Mouse (Mus musculus): Measurements from ENCODE around the gene Phc2. TPM values are rescaled to one million over a fixed set of nuclear protein-coding genes. Genes with fewer than 3 reads are reported as not detected.

Gene Phc2
- polyA plus RNA-seq, 1 experiment from 2014 or later: 107 TPM

DNA sequence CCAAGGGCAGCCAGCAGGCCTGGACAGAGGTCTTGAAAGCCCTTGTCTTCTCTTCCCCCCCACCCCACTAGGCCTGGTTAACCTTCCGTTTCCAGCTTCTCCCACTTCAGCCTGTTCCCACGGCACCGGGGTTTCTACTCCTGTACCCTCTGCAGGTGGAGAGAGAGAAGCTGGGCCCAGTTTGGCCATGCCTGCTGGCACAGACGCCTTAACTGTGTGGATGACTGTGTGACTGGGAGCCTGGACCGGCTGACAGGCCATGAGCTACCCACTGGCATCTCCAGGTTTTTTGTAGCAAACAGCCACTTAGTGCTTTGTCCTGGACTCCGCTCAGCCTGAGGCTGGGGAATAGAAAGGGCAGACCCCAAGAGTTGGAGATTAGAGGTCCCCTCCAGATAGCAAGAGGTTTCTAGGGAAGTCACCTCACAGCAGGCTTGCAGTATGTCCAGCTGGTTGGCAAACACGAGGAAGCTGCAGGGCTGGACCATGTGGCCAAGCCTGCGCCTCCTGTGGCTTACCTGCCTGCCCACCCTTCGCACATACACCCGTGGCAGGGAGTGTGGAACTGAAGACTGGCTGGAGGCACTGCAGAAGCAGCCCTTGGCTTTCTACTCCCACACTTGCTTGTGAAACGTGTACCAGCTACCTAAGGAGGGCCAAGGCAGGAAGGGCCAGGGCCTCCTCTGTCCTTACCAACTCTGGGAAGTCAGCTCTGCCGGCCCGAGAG is 97.7 kb downstream of the Phc2 start:
- DNase-seq (no peak), ATAC-seq (ENCODE audit: insufficient read depth) (no peak)
- Histone ChIP-seq H3K9me3 (ENCODE audit: low read depth, low read length) (no peaks in the 10 kb centered on the region), H3K27me3 (ENCODE audit: insufficient read depth, low read length) (no peaks in the 10 kb centered on the region), H3K27ac (ENCODE audit: low read depth) (no peak overlapping the region), H3K36me3 (ENCODE audit: insufficient read depth) (peaks cover 82% of the 10 kb centered on the region), H3K4me1 (ENCODE audit: insufficient read depth) (no peaks in the 10 kb centered on the region), H3K4me2 (no peak overlapping the region), H3K9ac (no peak overlapping the region), H3K4me3 (ENCODE audit: low read depth, low read length) (no peak overlapping the region)
- no peak for TF ChIP-seq CTCF (IDR thresholded peaks at IDR 0.05; ENCODE audit: low read depth)
- 83% methylated on average over 13 of the region's 13 CpGs for WGBS

DNA sequence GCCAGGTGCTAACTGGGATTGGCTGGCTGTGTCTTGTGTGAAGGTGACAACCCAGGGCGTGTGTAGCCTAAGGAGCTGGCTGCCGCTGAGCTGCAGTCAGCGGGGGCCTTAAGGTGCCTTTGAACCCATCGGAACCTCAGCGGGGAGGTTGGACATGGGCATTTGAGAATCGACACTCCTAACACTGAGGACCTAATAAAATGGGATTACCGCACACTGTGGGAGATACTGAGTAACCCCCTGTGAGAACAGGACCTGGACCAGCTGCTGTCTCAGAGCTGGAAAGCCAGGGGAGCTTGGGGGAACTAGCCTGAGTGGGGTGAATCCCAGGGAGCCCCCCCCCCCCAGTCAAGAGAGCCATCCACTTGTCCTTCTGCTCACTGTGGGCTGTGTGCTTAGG is 99.1 kb downstream of the Phc2 start:
- no peak for TF ChIP-seq CTCF (IDR thresholded peaks at IDR 0.05; ENCODE audit: low read depth)
- H3K4me2 ChIP-seq: no peak overlapping the region
- ATAC-seq (ENCODE audit: insufficient read depth) (no peak), DNase-seq (no peak)
- H3K9me3 ChIP-seq (ENCODE audit: low read depth, low read length): no peaks in the 10 kb centered on the region
- H3K4me1 ChIP-seq (ENCODE audit: insufficient read depth): no peaks in the 10 kb centered on the region
- no peak overlapping the region for H3K9ac ChIP-seq
- 89% methylated on average over 7 of the region's 7 CpGs for WGBS
- H3K27ac ChIP-seq (ENCODE audit: low read depth): no peak overlapping the region
- no peak overlapping the region for H3K4me3 ChIP-seq (ENCODE audit: low read depth, low read length)
- peaks cover 68% of the 10 kb centered on the region for H3K36me3 ChIP-seq (ENCODE audit: insufficient read depth)
- H3K27me3 ChIP-seq (ENCODE audit: insufficient read depth, low read length): no peaks in the 10 kb centered on the region

DNA sequence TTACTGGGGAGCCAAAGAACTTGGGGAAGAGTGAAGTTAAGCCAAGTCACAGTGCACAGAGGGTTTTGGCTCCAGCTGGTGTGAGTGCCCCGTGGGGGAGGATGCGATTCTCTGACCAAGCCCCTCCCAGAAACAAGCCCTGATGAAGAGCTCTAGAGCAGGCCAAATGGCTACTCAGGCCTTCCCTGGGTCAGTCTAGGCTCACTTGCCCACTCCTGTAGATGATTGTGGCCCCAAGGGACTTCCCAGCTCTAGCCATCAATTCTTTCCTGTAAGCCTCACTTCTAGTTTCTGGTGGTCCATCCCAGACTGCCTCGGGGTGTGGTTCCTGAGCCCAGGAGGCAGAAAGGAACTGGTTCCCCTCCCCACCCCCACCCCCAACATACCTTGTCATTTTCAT is 100.6 kb downstream of the Phc2 start, which contains the start of gene A3galt2:
TSS of gene A3galt2 (plus strand) at position 301 of the 400 bp plus-strand sequence.
- Histone ChIP-seq H3K4me1 (ENCODE audit: insufficient read depth) (no peaks in the 10 kb centered on the region), H3K36me3 (ENCODE audit: insufficient read depth) (peaks cover 53% of the 10 kb centered on the region), H3K4me2 (no peak within 1 kb of the TSS), H3K4me3 (ENCODE audit: low read depth, low read length) (no peak within 1 kb of the TSS), H3K27me3 (ENCODE audit: insufficient read depth, low read length) (no peaks in the 10 kb centered on the region), H3K9ac (no peak within 1 kb of the TSS), H3K9me3 (ENCODE audit: low read depth, low read length) (no peaks in the 10 kb centered on the region), H3K27ac (ENCODE audit: low read depth) (peak within 1 kb of the TSS; percentile 24; the same call in 1 of the 2 replicates)
- WGBS: 64% methylated on average over 3 of the region's 3 CpGs
- no peak for TF ChIP-seq CTCF (IDR thresholded peaks at IDR 0.05; ENCODE audit: low read depth)
- DNase-seq (no peak), ATAC-seq (ENCODE audit: insufficient read depth) (no peak)

DNA sequence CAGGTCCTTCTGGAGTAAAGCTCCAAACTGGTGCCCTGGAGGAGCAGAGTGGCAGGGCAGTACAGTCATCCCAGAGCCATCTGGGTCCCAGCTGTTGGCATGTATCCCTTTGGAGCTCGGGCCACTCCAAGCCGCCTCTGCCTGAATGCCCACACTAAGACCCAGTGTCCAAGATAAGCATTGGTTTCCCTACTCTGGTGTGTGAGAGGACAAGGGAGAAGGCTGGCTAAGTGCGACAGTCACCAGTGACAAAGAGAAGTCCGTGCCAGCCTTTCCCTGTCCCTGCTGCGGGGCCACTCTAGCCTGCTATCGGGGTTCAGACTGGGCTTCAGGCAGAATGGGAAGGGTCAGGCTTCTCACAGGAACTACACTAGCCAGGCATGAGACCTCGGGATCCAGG is 101.4 kb downstream of the Phc2 start:
- TF ChIP-seq CTCF (IDR thresholded peaks at IDR 0.05; ENCODE audit: low read depth): no peak
- DNase-seq: no peak
- Histone ChIP-seq H3K4me2 (no peak overlapping the region), H3K27me3 (ENCODE audit: insufficient read depth, low read length) (no peaks in the 10 kb centered on the region), H3K4me1 (ENCODE audit: insufficient read depth) (no peaks in the 10 kb centered on the region), H3K9me3 (ENCODE audit: low read depth, low read length) (no peaks in the 10 kb centered on the region), H3K27ac (ENCODE audit: low read depth) (peak overlapping the region; percentile 24; the same call in 1 of the 2 replicates), H3K4me3 (ENCODE audit: low read depth, low read length) (no peak overlapping the region), H3K36me3 (ENCODE audit: insufficient read depth) (peaks cover 45% of the 10 kb centered on the region), H3K9ac (no peak overlapping the region)
- 65% methylated on average over 7 of the region's 7 CpGs for WGBS
- ATAC-seq (ENCODE audit: insufficient read depth): no peak

DNA sequence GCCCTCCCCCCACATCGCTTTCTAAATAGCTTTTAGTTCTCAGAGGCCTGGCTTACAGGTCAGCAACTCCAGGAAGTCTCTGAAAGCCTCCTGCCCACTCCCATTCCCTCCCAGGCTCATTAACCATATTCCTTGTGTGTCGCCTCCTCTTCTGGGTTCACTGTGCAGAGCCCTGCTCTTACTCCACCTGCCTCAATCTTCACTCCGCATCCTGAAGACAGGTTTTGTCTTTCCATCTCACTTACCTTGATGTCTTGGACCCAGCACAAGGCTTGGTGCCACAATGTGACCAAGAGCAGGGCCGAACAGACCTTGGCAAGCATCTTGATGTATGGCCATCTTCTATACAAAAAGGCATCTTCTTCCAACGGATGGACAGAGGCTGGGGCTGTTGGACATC is 104.7 kb downstream of the Phc2 start:
- DNase-seq (no peak), ATAC-seq (ENCODE audit: insufficient read depth) (no peak)
- no peaks in the 10 kb centered on the region for H3K27me3 ChIP-seq (ENCODE audit: insufficient read depth, low read length)
- H3K9me3 ChIP-seq (ENCODE audit: low read depth, low read length): no peaks in the 10 kb centered on the region; the same call in 1 of the 2 replicates
- 74% methylated on average over 5 of the region's 5 CpGs for WGBS
- H3K4me3 ChIP-seq (ENCODE audit: low read depth, low read length): no peak overlapping the region
- TF ChIP-seq CTCF (IDR thresholded peaks at IDR 0.05; ENCODE audit: low read depth): no peak
- H3K4me2 ChIP-seq: no peak overlapping the region
- peaks cover 12% of the 10 kb centered on the region for H3K36me3 ChIP-seq (ENCODE audit: insufficient read depth)
- no peak overlapping the region for H3K9ac ChIP-seq
- H3K4me1 ChIP-seq (ENCODE audit: insufficient read depth): no peaks in the 10 kb centered on the region
- no peak overlapping the region for H3K27ac ChIP-seq (ENCODE audit: low read depth)

DNA sequence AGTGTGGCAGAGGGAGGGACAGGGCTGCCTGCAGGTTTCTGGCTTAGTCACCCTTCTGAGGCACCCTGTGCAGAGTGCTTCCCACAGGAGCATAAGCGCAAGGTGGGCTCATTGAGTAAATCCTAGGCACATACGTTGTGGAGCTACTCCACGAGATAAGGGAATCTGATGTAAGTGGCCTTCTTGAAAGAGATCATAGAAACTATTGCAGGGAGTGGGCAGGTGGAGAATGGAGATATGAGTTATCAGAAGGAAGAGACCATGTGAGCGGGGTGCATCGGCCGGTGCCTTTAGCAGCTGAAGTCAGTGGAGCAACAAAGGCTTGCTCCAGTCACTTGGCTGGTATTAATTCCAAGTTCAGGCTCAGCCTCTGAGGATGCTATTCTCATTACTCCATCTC is 105.5 kb downstream of the Phc2 start:
- no peak overlapping the region for H3K4me2 ChIP-seq
- no peak for ATAC-seq (ENCODE audit: insufficient read depth)
- H3K27me3 ChIP-seq (ENCODE audit: insufficient read depth, low read length): no peaks in the 10 kb centered on the region
- no peak for DNase-seq
- WGBS: 81% methylated on average over 6 of the region's 6 CpGs
- H3K27ac ChIP-seq (ENCODE audit: low read depth): no peak overlapping the region
- no peak overlapping the region for H3K4me3 ChIP-seq (ENCODE audit: low read depth, low read length)
- no peak overlapping the region for H3K9ac ChIP-seq
- peaks cover 5% of the 10 kb centered on the region; the same call in 1 of the 2 replicates for H3K36me3 ChIP-seq (ENCODE audit: insufficient read depth)
- TF ChIP-seq CTCF (IDR thresholded peaks at IDR 0.05; ENCODE audit: low read depth): no peak
- no peaks in the 10 kb centered on the region for H3K4me1 ChIP-seq (ENCODE audit: insufficient read depth)
- no peaks in the 10 kb centered on the region; the same call in 1 of the 2 replicates for H3K9me3 ChIP-seq (ENCODE audit: low read depth, low read length)

DNA sequence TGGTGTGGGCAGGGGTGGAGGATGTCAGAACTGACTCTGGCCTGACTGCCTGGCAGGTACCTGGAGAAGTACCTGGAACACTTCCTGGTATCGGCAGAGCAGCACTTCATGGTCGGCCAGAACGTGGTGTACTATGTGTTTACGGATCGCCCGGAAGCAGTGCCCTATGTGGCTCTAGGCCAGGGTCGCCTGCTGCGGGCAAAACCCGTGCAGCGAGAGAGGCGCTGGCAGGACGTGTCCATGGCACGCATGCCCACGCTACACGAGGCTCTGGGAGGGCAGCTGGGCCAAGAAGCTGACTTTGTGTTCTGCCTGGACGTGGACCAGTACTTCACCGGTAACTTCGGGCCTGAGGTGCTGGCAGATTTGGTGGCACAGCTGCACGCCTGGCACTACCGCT is 112.4 kb downstream of the Phc2 start:
- no peak for TF ChIP-seq CTCF (IDR thresholded peaks at IDR 0.05; ENCODE audit: low read depth)
- Histone ChIP-seq H3K9me3 (ENCODE audit: low read depth, low read length) (no peaks in the 10 kb centered on the region; the same call in 1 of the 2 replicates), H3K4me2 (no peak overlapping the region), H3K4me1 (ENCODE audit: insufficient read depth) (no peaks in the 10 kb centered on the region), H3K4me3 (ENCODE audit: low read depth, low read length) (no peak overlapping the region), H3K27me3 (ENCODE audit: insufficient read depth, low read length) (no peaks in the 10 kb centered on the region), H3K36me3 (ENCODE audit: insufficient read depth) (0 out of 2 replicates have a peak, but pooled peaks cover 2% of the 10 kb centered on the region), H3K9ac (no peak overlapping the region), H3K27ac (ENCODE audit: low read depth) (no peak overlapping the region)
- 88% methylated on average over 20 of the region's 20 CpGs for WGBS
- no peak for DNase-seq
- ATAC-seq (ENCODE audit: insufficient read depth): no peak

Data from lung, embryonic 14.5 days (tissue).